Mouse (Mus musculus) heart, embryonic 10.5 days (tissue): ENCODE data around the gene Ccdc171. TPM values are rescaled to one million over a fixed set of nuclear protein-coding genes. Genes with fewer than 3 reads are reported as not detected.
A peak's percentile ranks its signal among the peaks of the same experiment; 100 is the strongest.
"Not testable (repeated sequence)": the region's sequence is repeated elsewhere in the genome, so short reads cannot be mapped to it uniquely, and the experiment has no call there.

Source experiments
- DNase-seq: peaks from one replicate; pipeline ENCODE4 v3.0.0-alpha.2; 2017; ENCODE audit warnings: low spot score
- H3K27ac ChIP-seq: fragments of 300-500 bp; sonication (generic); 2 replicates; pipeline ENCODE4 v1.5.1; 2016; ENCODE audit warnings: mild to moderate bottlenecking
- H3K27me3 ChIP-seq: fragments of 300-500 bp; sonication (generic); 2 replicates; pipeline ENCODE4 v1.6.1; 2016; ENCODE audit warnings: mild to moderate bottlenecking; ENCODE audit not compliant: poor library complexity, insufficient read depth, severe bottlenecking
- H3K36me3 ChIP-seq: fragments of 300-500 bp; sonication (generic); 2 replicates; pipeline ENCODE4 v1.6.1; 2016; ENCODE audit warnings: mild to moderate bottlenecking, moderate library complexity
- H3K4me1 ChIP-seq: fragments of 300-500 bp; sonication (generic); 2 replicates; pipeline ENCODE4 v1.6.1; 2016; ENCODE audit warnings: mild to moderate bottlenecking
- H3K4me3 ChIP-seq: fragments of 300-500 bp; sonication (generic); 2 replicates; pipeline ENCODE4 v1.5.1; 2016; ENCODE audit warnings: mild to moderate bottlenecking, moderate library complexity
- H3K9me3 ChIP-seq: fragments of 300-500 bp; sonication (generic); 2 replicates; pipeline ENCODE4 v1.6.1; 2016; ENCODE audit warnings: mild to moderate bottlenecking, moderate library complexity
- WGBS: fragments of 180-500 bp; shearing (Covaris S2); methylation state at CpG from one replicate; pipeline ENCODE4 v1.1.7; 2016; 5-methylcytosine and 5-hydroxymethylcytosine counted together
- polyA plus RNA-seq: library from polyadenylated mRNA; unstranded; fragments of >200 nt; fragmentation: Nextera tagmentation; extraction: Ambion mirVana; gene quantifications from 2 replicates; pipeline ENCODE4 v1.2.1, GENCODE M21; 2016

Gene Ccdc171
- polyA plus RNA-seq, 1 experiment from 2014 or later = 3.3 TPM

DNA sequence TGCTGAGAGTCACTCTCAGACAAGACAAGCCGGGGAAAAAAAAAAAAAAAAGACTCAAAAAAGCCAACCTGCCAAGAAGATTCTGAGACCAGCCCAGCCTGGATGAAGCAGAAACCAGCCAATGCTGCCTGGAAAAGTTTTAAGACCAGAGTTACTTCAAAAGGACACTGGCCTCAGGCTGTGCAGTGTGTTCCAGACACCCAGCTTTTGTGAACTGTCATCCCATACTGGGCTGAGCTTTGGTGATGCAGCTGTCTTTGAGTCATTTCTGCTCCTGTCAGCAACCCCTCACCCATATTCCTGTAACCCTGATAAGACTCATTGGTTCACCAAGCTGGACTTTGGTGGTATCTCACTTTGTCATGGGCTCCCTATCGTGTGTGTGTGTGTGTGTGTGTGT, 12.7 kb upstream of the Ccdc171 start:
- Histone ChIP-seq H3K27ac (no peak overlapping the region), H3K9me3 (no peaks in the 10 kb centered on the region), H3K27me3 (no peaks in the 10 kb centered on the region), H3K36me3 (no peaks in the 10 kb centered on the region), H3K4me1 (peaks cover 4% of the 10 kb centered on the region; the same call in 1 of the 2 replicates), H3K4me3 (no peak overlapping the region)
- peak; percentile 57 for DNase-seq
- 35% methylated on average over 2 of the region's 2 CpGs for WGBS

GRCm38 (mm10) chr4:83514183-83514582, 11.2 kb upstream of the Ccdc171 start:
- Histone ChIP-seq H3K27me3 (no peaks in the 10 kb centered on the region), H3K9me3 (no peaks in the 10 kb centered on the region), H3K27ac (no peak overlapping the region), H3K4me3 (no peak overlapping the region), H3K36me3 (no peaks in the 10 kb centered on the region), H3K4me1 (peaks cover 4% of the 10 kb centered on the region; the same call in 1 of the 2 replicates)
- 78% methylated on average over 1 of the region's 1 CpGs for WGBS
- DNase-seq = peak; percentile 14

DNA sequence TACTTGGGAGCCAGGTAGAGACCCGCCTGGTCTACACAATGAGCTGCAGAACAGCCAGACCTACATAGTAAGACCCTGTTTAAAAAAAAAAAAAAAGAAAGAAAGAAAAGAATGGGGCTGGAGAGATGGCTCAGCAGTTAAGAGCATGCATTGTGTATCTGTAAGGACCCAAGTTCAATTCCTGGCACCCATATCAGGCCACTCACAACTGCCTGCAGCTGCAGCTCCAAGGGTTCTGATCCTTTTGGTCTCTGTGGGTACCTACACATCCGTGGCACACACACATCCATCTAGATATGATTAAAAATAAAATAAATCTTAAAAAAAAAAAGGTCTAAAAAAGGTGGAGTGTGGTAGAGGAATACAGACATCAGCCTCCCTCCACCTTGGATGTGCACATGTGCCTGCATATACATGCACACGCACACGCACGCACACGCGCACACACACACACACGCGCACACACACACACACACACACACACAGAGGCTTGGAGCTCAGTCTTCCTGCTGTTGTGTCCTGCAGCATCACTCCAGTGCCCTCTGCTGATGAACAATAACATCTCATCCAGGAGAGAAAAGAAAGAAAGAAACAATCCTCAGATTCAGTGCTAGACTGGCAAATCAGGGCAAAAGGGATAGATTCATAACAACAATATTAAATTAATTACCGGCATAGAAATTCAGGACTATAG, 10.2 kb upstream of the Ccdc171 start:
- DNase-seq = peak; percentile 58

GRCm38 (mm10) chr4:83516144-83516543, 9.2 kb upstream of the Ccdc171 start:
- H3K4me1 ChIP-seq, H3K36me3 ChIP-seq, H3K9me3 ChIP-seq, H3K27me3 ChIP-seq, H3K27ac ChIP-seq, DNase-seq, H3K4me3 ChIP-seq: not testable (repeated sequence)
- 86% methylated on average over 5 of the region's 6 CpGs for WGBS

More for the DNA sequence above, 10.2 kb upstream of the Ccdc171 start:
- no peaks in the 10 kb centered on the region for H3K27me3 ChIP-seq
- no peaks in the 10 kb centered on the region for H3K9me3 ChIP-seq
- WGBS = 85% methylated on average over 10 of the region's 10 CpGs
- H3K4me1 ChIP-seq = peaks cover 4% of the 10 kb centered on the region; the same call in 1 of the 2 replicates
- H3K36me3 ChIP-seq = no peaks in the 10 kb centered on the region
- no peak overlapping the region for H3K4me3 ChIP-seq
- H3K27ac ChIP-seq = no peak overlapping the region

DNA sequence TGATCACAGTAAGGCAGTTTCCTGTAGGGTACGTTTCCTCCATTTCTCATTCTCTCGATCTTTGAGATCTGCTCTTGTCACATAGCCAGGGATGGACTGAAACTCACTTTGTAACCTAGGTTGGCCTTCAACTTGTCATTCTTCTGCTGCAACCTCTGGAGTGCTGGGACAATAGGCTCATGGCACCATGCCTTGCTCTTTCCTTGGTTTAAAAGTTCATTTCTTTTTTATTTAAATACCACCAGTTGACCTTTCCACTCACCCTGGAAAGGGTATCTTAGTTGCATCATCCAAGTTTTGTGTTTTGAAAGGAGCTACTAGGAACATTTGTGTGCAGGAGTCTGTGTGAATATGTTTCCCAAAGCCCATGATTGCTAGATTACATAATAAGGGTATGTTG, 6.2 kb upstream of the Ccdc171 start:
- H3K4me1 ChIP-seq = no peaks in the 10 kb centered on the region
- 84% methylated on average over 2 of the region's 2 CpGs for WGBS
- H3K36me3 ChIP-seq = no peaks in the 10 kb centered on the region
- H3K9me3 ChIP-seq = no peaks in the 10 kb centered on the region
- DNase-seq = no peak
- H3K27ac ChIP-seq = no peak overlapping the region
- H3K4me3 ChIP-seq = no peak overlapping the region
- H3K27me3 ChIP-seq = no peaks in the 10 kb centered on the region

DNA sequence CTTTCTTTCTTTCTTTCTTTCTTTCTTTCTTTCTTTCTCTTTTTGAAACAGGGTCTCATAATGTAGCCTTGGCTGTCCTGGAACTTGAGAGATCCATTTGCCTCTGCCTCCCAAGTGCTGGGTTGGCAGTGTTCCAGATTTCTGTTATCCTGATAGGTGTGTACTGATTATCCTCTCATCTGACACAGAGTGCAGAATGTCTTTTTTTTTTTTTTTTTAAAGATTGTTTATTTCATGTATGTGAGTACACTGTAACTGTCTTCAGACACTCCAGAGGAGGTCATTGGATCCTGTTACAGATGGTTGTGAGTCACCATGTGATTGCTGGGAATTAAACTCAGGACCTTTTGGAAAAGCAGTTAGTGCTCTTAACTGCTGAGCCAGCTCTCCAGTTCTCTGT, 5.5 kb upstream of the Ccdc171 start:
- Histone ChIP-seq H3K27ac (no peak overlapping the region), H3K4me1 (peaks cover 5% of the 10 kb centered on the region; the same call in 1 of the 2 replicates), H3K4me3 (no peak overlapping the region), H3K36me3 (no peaks in the 10 kb centered on the region), H3K27me3 (no peaks in the 10 kb centered on the region), H3K9me3 (no peaks in the 10 kb centered on the region)
- no peak for DNase-seq

DNA sequence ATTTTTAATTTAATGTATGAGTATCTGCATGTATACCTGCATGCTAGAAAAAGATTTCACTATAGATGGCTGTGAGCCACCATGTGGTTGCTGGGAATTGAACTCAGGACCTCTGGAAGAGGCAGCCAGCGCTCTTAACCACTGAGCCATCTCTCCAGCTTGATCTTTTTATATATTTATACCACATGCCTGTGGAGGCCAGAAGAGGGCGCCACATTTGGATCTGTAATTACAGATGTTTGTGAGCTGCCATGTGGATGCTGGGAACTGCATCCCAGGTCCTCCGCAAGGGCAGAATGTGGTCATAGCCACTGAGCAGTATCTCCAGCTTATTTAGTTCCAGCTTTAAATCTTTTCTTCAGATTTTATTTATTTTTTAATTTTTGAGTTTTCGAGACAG, 5.0 kb upstream of the Ccdc171 start:
- Histone ChIP-seq H3K36me3 (no peaks in the 10 kb centered on the region), H3K27ac (no peak overlapping the region)
- 76% methylated on average over 4 of the region's 4 CpGs for WGBS

GRCm38 (mm10) chr4:83522066-83522465, 3.3 kb upstream of the Ccdc171 start:
- H3K4me3 ChIP-seq = no peak overlapping the region

More for the DNA sequence above, 5.0 kb upstream of the Ccdc171 start:
- H3K9me3 ChIP-seq = no peaks in the 10 kb centered on the region
- no peaks in the 10 kb centered on the region for H3K27me3 ChIP-seq
- peaks cover 5% of the 10 kb centered on the region; the same call in 1 of the 2 replicates for H3K4me1 ChIP-seq
- no peak overlapping the region for H3K4me3 ChIP-seq
- DNase-seq = peak; percentile 69

DNA sequence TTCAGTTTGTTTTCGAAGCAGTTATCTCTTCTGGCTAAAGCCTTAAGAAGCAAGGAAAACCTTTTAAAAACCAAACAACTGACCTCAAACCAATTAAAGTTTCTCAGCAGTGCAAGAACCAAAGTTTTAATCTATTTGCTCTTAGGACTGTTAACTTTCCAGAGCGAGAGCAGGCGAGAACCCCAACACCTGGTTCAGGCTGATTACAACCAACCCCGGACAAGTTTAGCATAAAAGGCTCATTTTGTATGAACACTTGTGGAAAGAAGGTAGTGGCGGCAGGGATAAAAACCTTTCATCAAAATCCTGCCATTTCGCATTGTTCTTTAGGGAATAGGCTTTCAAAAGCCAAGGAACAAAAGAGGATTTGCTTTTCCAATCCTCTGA, 896 bp upstream of the Ccdc171 start:
- peak overlapping the region; percentile 97 for H3K27ac ChIP-seq
- H3K4me1 ChIP-seq = peaks cover 9% of the 10 kb centered on the region; the same call in 1 of the 2 replicates
- H3K4me3 ChIP-seq = peak overlapping the region; percentile 68
- H3K27me3 ChIP-seq = no peaks in the 10 kb centered on the region
- DNase-seq = no peak
- WGBS = 13% methylated on average over 6 of the region's 6 CpGs
- no peaks in the 10 kb centered on the region for H3K9me3 ChIP-seq
- H3K36me3 ChIP-seq = no peaks in the 10 kb centered on the region

More at GRCm38 (mm10) chr4:83522066-83522465, 3.3 kb upstream of the Ccdc171 start:
- peak; percentile 41 for DNase-seq
- Histone ChIP-seq H3K9me3 (no peaks in the 10 kb centered on the region), H3K4me1 (peaks cover 9% of the 10 kb centered on the region; the same call in 1 of the 2 replicates), H3K36me3 (no peaks in the 10 kb centered on the region), H3K27me3 (no peaks in the 10 kb centered on the region), H3K27ac (no peak overlapping the region)
- WGBS = 63% methylated on average over 5 of the region's 5 CpGs

DNA sequence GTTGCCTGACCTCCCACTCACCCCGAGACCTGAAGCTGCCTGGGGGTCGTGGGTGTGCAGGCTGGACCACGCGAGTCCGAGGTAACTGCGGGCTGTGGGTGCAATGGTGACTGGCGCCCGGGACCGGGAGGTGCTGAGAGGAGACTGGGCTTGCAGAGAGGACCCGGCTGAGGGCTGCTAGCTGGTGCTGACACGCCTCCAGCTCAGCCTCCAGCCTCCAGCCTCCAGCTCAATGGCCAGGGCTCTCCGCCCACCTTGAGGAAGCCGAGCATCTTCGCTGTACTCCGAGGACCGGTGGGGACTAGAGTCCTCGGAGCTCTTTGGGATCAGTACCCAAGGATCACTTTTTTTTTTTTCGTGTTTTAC, 328 bp downstream of the Ccdc171 start:
- Histone ChIP-seq H3K9me3 (no peaks in the 10 kb centered on the region), H3K27ac (peak overlapping the region; percentile 97), H3K27me3 (no peaks in the 10 kb centered on the region), H3K36me3 (no peaks in the 10 kb centered on the region), H3K4me1 (peaks cover 9% of the 10 kb centered on the region; the same call in 1 of the 2 replicates), H3K4me3 (peak overlapping the region; percentile 68)
- WGBS = 0% methylated on average over 18 of the region's 18 CpGs
- no peak for DNase-seq

DNA sequence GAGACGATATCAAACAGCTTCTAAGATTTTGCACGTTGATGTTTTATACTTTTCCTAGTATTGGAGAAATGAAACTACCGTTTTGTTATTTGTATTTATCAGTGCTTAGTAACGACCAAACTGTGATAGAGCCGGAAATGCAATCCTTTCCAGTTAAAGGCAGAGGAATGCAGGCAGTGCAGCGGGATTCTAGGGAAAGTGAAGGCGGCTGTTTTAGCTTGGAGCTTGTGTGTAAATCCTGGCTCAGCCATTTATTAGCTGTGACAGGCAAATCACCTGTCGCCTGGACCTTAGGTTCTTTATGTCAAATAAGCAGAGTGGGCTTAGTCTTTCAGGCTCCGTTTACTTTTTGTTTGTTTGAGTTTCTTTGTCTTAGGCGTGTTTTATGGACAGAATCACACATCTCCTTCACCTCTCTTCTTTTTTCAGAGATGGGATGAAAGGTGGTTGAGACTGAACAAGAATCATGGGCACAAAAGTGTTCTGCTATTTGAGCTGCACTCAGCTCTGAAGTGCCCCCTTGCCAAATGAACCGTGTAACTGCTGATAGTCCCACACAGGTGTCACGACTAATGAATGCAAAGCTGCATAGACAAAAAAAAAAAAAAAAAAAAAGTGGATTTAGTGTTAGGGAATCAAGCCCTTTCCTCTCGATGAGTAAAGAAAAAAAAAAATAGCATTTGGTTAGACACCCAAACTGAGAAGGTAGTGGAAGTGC, 1.1 kb downstream of the Ccdc171 start:
- no peak overlapping the region; the same call in 1 of the 2 replicates for H3K27ac ChIP-seq
- peaks cover 9% of the 10 kb centered on the region; the same call in 1 of the 2 replicates for H3K4me1 ChIP-seq
- no peaks in the 10 kb centered on the region for H3K9me3 ChIP-seq
- H3K27me3 ChIP-seq = no peaks in the 10 kb centered on the region
- WGBS = 13% methylated on average over 13 of the region's 13 CpGs
- H3K36me3 ChIP-seq = peaks cover 2% of the 10 kb centered on the region; the same call in 1 of the 2 replicates
- H3K4me3 ChIP-seq = peak overlapping the region; percentile 68
- DNase-seq = peak; percentile 73

DNA sequence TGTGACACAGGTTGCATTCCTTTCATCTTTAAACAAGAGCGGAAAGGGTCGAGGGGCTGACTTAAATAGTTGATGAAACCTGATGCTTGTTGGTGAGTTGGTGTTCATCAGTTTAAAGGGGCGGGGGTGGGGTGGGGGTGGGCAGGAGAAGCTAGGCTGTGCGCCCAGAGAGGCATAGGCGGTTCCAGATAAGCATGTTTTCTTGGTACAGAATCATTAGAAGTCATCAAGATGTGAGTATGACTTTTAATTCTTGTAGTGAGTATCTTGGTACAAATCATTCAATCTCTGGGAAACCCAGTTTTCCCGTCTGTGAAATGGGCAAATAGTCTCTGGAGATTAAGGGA, 1.6 kb downstream of the Ccdc171 start:
- Histone ChIP-seq H3K27me3 (no peaks in the 10 kb centered on the region), H3K9me3 (no peaks in the 10 kb centered on the region), H3K27ac (no peak overlapping the region), H3K36me3 (peaks cover 2% of the 10 kb centered on the region; the same call in 1 of the 2 replicates), H3K4me3 (no peak overlapping the region), H3K4me1 (peaks cover 9% of the 10 kb centered on the region; the same call in 1 of the 2 replicates)
- DNase-seq = peak; percentile 43
- 50% methylated on average over 6 of the region's 6 CpGs for WGBS

GRCm38 (mm10) chr4:83527921-83528320, 2.6 kb downstream of the Ccdc171 start:
- H3K27me3 ChIP-seq = no peaks in the 10 kb centered on the region
- no peak overlapping the region for H3K4me3 ChIP-seq
- H3K27ac ChIP-seq = no peak overlapping the region
- peak; percentile 62 for DNase-seq
- H3K36me3 ChIP-seq = peaks cover 2% of the 10 kb centered on the region; the same call in 1 of the 2 replicates
- H3K9me3 ChIP-seq = no peaks in the 10 kb centered on the region
- peaks cover 9% of the 10 kb centered on the region; the same call in 1 of the 2 replicates for H3K4me1 ChIP-seq
